Mouse (Mus musculus): Measurements from ENCODE around the gene Rora.

Rora gene

DNA sequence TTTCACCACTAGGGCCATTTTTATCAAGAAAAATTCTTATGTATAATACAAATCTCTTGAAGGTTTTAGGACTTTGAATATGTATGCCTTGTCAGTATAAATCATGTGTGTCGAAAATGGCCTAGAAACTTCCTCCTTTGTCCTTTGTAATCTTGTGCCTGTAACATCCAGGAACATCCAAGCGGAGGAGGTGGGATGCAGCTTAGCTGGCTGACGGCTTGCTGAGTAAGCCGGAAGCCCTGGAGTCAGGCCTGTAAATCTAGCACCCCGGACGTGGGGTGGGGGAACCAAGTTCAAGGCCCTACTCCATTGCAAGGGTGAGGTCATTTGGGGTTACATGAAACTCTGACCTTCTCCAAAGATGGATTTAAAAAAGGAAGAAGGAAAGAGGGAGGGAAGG is 239.3 kb downstream of the Rora start:
- no peak for DNase-seq

DNA sequence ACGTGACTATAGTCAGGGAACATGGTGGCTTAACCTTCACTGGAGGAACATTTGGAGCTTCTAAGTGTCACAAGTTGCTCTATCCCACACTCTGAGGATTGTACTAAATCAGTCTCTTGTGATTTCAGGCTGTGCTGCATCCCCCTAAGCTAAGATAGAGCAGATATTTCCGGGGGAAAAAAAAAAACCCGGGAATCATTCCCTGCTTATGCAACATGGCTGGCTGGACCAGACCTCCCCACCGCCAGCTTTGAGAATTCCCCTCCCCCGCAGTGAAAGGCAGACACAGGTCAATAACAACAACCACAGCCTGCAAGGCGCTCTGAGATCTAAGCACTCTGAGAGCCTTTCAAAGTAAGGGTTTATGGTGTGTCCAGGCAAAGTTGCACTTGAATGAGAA is 244.7 kb downstream of the Rora start:
- DNase-seq: no peak

GRCm38 (mm10) chr9:68899525-68900222 is 246.1 kb downstream of the Rora start:
- no peak for DNase-seq

- no peak for DNase-seq
Observed at GRCm38 (mm10) chr9:68906361-68906883, 252.8 kb downstream of the Rora start.

- no peak for DNase-seq
Observed at GRCm38 (mm10) chr9:68912483-68913151, 259.0 kb downstream of the Rora start.

DNA sequence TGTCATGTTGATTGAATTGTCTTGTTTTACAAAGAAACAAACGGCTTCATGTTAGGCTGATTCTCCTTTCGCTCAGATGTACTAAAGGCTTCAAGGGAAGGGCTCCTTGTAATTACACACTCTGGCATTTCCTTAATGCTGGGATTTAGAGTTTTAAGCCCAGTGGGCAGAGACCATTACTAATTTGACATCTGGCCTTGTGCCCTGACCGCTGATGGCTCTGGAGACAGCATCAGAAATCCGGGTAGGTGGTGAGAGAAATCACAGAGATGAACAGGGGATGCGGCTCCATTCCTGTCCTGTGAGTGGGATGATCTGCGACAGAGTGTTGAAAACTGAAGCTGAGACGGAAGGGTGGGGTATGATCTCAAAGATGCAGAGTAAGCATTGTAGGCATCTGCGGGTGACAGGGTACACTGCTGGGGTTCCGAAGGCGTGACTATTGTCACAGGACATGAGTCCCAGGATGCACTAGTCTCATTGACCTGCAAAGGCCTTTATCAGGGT is 259.7 kb downstream of the Rora start:
- DNase-seq: no peak

DNA sequence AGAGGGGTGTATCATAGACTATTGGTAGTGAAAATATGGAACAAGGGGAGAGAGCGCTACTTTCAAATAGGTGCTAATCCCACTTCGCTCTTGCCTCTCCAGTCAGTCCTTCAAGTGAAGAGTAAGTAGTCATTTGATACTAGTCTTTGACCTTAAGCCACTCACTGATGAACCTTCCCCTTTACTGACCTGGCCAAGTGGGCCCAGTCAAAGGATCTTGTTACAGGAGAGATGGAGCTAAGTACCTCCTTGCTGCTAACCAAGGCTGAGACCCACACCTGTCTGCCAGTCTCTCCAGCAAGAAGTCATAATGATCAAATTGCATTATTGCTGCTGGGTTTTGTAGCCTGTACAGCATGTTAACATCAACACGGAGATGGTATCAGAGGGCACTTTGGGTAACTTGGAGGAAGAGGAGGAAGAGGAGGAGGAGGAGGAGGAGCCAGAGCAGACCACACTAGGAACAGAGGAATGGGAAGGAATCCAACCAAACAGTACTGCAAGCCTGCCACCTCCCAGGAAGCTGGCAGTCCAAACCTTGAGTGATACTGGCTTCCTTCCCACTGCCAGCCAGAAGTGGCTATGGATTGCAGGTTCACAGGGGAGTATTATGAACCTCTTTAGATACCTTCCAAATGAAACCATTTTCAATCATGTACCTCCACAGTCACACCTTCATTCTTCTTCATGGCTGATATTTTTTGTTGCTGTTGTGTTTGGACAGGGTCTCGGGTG is 261.1 kb downstream of the Rora start:
- no peak for DNase-seq

DNA sequence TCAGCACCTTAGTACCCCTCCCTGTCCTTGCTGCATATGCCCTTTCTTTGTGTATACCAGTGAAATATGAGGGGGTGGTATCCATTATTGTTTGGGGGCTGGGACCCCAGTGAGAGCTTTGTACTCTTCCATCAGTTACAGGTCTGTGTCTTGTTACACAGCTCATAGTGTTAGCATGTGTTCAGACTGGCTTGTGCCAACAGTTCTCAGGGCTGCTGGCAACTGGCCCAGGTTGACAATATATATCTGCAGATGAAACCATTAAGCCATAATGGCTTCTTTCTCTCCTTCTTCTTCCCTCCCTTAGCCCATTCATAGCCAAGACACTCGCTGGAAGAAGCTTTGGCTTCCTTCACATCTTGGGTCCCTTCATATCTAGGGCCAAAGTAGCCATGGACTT is 263.2 kb downstream of the Rora start:
- DNase-seq: no peak

GRCm38 (mm10) chr9:68923128-68923601 is 269.6 kb downstream of the Rora start:
- no peak for DNase-seq

DNA sequence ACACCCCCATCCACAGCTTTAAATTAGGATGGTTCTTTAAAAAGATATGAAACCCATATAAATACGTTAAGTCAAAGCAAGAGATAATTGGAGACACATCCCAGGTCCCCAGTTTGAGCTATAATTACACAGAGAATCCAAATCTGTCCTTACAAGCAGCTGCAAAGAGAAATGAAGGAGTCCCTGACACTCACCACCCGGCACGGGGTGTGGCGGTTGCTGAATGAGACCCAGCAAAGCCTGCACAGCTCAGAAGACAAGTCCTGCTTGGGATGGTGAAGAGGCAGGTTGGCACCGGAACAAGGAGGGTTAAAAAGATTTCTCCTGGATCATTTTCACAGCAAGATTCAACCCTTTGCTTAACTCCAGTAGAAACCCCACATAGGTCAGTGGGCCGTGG is 272.8 kb downstream of the Rora start:
- DNase-seq: no peak

DNA sequence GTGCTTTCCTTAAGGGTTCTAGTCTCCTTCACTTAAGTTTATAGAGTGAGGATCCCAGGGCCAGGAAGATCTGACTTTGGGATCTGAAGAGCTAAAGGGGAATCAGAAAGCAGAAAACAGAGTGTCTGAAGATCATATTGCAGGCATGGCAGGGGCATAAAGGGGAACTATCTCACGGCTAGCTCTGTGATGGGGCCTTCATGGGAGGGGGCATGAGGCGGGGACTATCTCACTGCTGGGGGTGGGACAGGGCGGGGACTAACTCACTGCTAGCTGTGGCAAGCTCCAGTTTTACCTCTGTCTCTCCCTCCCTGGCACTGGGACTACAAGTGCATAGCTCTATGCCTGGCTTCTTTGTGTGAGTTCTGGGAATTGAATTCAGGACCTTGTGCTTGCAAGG is 279.6 kb downstream of the Rora start:
- DNase-seq: no peak

DNA sequence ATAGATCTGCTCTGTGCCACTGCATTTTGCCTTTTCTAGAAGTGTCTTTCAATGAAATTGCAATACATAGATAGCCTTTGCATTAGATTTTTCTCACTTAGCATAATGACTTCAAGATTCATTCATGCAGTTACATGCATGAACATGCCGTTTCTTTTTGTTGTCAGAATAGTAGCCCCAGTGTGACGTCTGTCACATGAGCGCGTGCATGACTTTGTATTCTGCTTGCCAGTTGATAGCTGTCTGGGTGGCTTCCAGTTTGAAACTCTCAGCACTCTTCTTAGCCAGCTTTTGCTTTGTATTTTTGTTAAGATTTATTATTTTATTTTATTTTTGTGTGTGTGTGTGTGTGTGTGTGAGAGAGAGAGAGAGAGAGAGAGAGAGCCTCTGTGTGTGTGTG is 280.7 kb downstream of the Rora start:
- DNase-seq: no peak

DNA sequence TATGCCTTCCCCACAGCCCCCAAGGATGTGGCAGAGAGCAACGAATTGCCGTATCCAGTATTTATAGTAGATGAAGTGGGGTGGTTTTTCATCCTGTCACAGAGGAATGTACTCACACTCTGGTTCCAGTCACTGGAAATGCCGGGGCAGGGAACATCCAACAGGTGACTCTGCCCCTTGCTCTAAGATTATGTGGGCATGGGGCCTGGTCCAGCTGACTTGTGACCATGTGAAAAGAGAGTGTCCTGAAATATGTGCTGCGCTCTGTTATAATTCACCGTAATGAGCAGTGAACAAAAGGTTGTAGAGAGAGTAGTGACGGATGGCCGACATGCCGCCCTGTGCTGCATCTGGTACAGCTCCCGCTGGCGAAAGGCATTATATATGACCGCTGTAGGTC is 282.0 kb downstream of the Rora start:
- DNase-seq: no peak

DNA sequence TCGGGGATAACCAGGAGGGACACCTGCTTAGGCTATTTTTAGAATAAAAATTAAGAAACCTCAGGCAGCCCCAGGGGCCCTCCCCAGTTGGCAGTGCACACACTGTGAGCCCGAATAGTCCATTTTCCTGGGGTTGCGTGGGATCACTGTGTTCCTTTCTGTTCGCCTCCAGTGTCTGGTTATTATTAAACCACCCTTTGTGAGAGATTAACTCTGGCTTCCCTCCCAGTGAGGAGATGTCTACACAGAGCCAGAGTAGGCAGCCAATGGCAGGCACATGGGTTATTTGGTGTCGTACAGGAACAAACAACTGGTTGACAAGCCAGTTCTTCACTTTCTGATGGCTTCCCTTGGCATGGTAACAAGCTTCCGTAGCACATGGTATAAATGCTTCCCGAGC is 287.5 kb downstream of the Rora start:
- DNase-seq: no peak

DNA sequence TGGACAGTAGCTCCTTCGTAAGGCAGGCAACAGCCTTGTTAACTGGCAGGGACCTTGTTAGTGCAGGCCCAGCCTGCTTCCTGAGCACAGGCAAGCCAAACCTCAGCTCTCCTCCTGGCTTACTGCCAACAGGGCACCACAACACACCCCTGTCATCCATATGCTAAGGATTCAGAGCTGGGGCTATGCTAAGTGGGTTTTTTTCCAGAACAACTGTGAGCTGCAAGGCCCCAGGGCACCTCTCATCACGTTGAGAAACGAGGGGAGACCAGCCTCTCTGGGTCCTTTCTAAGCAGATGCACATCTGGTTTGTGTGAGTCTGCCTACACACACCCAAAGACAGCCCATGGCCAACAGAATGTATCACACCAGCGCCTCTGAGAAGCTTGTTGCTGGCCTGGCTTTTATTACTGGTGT is 289.0 kb downstream of the Rora start:
- DNase-seq: no peak

GRCm38 (mm10) chr9:68944026-68944425 is 290.4 kb downstream of the Rora start:
- DNase-seq: no peak

GRCm38 (mm10) chr9:68947707-68948106 is 294.1 kb downstream of the Rora start:
- DNase-seq: no peak

DNA sequence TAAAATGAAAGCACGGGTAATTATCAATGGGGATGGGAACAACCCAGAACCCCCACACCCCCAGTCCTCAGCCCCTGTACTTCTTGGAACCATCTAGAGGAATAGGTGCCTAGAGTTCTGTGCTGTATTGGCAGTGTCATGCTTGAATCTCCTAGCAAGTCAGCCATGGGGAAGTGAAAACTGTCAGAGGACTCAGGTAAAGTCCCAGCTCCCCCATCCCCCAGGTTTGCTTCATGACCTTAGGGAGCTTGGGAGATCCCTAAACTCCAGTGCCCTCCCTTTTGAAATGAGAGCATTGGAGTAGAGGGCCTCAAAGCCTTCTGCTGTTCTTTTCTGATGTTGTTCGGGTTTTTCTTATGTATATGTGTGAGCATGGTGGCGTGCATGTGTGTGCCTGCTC is 294.6 kb downstream of the Rora start:
- DNase-seq: no peak

- no peak for DNase-seq
Observed at GRCm38 (mm10) chr9:68956210-68956874, 302.8 kb downstream of the Rora start.

DNA sequence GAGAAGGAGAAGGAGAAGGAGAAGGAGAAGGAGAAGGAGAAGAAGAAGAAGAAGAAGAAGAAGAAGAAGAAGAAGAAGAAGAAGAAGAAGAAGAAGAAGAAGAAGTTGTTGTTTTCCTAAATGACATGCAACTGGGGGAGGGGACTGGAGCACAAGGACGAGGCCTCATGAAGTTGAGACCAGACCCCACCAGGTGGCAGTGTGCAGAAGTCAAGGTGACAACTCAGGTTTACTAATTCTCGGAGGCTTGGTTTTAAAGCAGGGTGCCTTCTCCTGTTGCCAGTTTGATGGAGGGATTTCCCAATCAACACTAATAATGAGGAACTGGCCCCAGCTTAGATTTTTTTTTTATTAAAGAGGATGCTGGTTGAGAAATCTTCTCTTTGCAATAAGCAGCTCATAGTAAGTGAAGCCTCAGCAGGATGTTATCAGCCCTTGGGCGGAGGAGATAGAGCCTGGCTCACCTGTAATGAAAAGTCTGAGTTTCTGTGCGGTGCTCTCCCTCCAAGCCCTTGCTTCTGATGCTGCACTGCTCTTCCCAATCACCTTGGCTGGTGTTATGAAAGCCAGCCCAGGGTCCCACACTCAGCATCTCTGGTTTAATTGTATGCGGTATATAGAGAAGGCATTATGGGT is 303.5 kb downstream of the Rora start:
- DNase-seq: peak; percentile 72 to 80

GRCm38 (mm10) chr9:68957793-68958192 is 304.2 kb downstream of the Rora start:
- DNase-seq: no peak

DNA sequence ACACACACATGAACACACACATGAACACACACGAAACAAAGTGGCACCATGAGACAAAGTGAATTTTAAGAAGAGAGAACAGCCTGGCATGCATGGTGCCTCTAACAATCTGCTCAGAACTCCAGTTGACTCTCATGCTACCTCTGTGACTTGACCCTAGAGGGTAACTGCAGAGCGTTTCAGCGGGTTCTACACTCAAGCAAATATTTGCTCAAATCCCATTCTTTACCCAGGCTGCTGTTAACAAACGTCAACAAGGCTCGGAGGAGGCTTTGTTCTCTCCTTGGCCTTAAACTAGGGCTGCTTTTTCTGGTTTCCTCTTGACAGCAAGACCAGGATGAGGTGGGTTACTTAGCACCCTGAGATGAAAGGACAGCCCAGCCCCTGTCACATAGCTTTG is 305.3 kb downstream of the Rora start:
- DNase-seq: no peak

All from thymus, postnatal 36 days (tissue).